Mouse (Mus musculus) testis, adult 2 months (tissue): Measurements from ENCODE around the gene Plch2.

ENCODE experiments used
- CTCF ChIP-seq: fragments of 200-500 bp; IDR thresholded peaks from 2 replicates; pipeline ENCODE4 v1.5.1; 2012; ENCODE audit warnings: low read depth, mild to moderate bottlenecking, inconsistent platforms, low read length, moderate library complexity; ENCODE audit not compliant: control insufficient read depth, insufficient read depth, insufficient replicate concordance
- POLR2A ChIP-seq: fragments of 200-500 bp; IDR thresholded peaks from 2 replicates; pipeline ENCODE4 v1.6.1; 2012; ENCODE audit warnings: low read depth, mild to moderate bottlenecking, inconsistent platforms, low read length, moderate library complexity; ENCODE audit not compliant: control insufficient read depth

DNA sequence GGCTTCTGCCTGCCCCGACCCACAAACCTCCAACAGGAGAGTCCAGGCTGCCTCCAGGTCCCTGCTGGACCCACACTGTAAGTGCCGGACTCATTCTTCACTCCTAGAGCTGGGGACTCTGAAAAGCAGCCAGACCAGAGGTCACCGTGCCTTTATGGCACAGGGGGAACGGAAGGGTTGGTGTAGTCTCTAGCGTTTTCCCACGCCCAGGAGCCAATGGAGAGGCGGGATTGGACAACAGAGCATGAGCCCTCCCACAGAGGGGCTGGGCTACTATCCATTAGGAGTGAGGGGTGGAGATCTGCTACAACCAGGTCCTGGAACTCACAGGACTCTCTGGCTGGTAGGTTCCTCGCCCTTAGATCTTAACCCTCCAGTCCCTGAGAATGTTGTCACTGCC, 110.3 kb downstream of the Plch2 start:
- no peak for TF ChIP-seq CTCF
- no peak for TF ChIP-seq POLR2A
